Mouse (Mus musculus): Measurements from ENCODE around the gene Cdk6.
A peak's percentile ranks its signal among the peaks of the same experiment; 100 is the strongest.
"Not testable (repeated sequence)": the region's sequence is repeated elsewhere in the genome, so short reads cannot be mapped to it uniquely, and the experiment has no call there.

Gene Cdk6

DNA sequence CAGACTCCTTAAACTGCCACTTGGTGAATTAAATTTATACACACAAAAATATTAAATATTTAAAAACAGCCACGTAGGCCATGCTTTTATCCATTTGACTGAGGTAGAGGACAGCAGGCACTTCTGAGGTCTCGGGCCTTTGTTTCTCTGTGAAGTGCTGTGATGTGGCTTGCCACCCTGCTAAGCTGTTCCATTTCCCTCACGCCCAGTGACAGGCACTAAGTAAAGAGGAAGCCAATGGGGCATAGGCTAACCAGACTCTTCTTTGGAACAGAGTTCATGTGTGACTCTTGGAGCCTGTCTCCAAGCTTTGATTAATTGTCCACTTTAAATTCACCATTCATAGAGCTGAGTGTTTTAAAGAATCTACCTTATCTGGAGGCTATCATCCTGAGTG lies 79.5 kb downstream of the Cdk6 start:
- DNase-seq (ENCODE audit: low read depth, low spot score) = no peak

DNA sequence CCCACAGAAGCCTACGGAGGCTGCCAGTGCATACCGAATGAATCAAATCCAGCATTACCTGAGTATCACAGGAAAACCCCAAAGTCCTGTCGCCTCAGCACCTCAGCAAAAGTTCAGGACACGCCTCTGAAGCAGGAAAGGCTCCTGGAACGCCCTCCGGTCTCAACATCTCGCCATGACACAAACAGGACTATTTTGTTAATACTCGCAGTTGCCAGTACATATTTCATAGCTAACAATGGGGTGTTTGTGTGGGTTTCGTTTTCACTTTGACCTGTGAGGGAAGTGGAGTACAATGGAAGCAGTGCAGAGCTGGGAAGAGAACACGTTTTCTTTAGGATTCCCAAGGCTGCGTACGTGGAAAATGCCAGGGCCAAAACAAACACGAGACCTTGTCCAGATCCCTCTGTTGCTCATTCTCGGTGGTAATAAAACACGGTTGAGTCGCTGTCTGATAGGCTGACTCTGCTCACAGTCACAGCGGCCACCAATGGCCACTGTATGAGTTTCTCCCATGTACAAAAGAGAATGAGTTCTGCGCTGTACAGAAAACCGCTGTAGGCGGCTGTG lies 91.9 kb downstream of the Cdk6 start:
- peak; percentile 42 for DNase-seq (ENCODE audit: low read depth, low spot score)

DNA sequence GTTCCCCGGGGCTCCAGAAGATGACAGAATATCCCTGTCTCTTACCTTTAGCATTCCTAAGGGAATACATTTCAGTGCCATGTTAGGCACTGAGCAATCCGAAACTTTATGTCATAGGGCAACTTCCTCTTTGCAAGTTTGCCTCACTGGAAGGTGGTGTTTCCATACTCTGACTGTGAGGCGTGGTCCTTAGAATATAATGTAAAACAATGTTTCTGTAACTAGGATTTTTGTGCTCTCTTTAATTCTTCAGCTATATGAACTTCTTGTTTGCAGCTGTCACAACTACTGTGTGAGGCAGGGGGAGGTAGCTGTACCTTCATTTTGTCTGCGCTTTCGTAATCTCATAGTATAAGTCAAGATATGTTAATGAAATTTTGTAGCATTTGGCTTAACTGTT lies 92.8 kb downstream of the Cdk6 start:
- DNase-seq (ENCODE audit: low read depth, low spot score) = not testable (repeated sequence)

DNA sequence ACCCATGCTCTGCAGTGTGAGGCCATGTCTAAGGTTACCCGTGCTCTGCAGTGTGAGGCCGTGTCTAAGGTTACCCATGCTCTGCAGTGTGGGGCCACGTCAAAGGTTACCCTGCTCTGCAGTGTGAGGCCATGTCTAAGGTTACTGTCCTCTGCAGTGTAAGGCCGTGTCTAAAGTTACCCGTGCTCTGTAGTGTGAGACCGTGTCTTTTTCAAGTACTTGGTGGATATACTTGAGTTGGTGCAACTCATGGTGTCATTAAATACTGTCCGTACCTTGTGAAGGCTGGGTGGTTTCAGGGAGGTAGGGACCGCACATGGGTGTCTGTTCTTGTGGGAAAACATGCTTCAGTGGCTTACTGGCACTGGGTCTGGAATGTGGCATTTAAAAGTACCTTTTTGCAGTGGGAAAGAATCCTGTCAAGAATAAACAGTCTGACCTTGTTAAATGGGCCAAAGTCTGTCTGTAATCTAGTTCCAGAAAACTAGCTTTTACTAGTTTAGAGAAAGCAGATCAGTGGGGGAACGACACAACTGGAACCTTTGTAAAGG lies 97.2 kb downstream of the Cdk6 start:
- not testable (repeated sequence) for DNase-seq (ENCODE audit: low read depth, low spot score)

DNA sequence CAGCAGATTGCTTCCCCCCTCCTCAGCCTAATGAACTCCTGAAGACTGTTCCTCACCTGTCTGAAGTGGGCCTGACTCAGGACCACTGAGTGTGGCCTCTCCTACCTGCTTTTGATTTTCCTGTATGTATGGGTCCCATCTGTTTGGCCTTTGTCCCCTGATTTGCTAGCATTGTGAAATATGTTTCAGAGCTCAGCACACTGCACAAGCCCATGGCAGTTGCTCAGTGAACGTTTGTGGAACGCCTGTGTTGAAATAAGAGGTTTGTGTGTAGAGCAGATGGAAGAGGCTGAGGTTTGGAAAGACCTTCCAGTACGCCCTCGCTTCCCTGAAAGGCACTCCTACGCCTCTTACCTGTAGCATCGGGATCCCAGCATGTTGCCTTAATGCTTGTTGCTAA lies 98.1 kb downstream of the Cdk6 start:
- DNase-seq (ENCODE audit: low read depth, low spot score) = not testable (repeated sequence)

DNA sequence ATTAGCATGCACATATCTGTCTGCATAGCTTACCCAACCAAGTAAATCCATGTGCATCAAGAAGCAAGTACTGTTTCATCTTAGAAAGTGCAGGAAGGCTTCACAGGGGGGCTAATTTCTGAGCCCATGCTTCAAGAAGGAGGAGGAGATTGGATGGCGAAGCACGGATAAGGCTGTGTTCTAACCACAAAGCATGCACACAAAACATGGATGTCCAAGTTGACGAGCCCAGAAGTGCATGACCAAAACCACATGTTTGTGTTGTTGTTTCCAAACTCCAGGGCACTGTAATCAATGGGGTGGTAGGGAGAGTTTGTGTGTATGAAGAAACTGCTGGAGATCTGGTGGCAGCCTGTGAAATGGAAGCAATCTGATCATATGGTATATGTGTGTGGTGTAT lies 101.2 kb downstream of the Cdk6 start:
- DNase-seq (ENCODE audit: low read depth, low spot score) = not testable (repeated sequence)

DNA sequence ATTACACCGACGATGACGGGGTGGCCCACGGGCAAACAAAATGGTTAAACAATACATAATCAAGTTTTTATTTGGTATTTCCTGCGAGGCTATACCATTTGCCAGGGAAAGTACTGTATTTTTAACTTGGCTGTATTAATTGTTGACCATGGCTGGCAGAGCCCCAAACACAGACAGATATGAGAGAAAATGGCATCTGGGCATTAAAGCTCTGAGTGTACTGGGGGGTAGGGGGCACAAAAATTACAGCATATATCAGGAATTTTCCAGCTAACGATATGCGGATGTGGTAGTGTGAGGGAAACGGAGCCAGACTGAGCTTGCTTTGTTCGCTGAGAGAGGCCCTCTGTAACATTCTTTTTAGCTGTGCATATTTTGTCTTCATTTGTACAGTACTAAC lies 109.9 kb downstream of the Cdk6 start:
- not testable (repeated sequence) for DNase-seq (ENCODE audit: low read depth, low spot score)

DNA sequence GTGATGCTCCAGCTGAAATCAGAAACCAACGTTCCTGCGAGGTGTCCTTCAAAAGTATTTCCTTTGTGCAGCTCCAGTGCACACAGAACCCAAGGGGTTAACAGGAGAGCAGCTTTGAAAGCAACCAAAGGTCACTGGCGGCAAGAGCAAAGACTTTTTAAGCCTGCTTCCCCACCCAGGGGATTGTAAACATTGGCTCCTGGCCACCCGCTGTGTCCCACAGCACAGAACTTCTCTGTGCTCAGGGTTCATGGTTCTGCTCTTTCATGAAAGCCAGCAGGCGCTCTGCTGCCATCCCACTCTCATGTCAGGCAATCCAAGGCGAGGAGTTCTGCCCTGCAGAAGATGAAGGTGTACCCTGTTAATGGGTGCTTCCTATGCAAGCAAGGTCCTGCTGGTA lies 112.7 kb downstream of the Cdk6 start:
- not testable (repeated sequence) for DNase-seq (ENCODE audit: low read depth, low spot score)

DNA sequence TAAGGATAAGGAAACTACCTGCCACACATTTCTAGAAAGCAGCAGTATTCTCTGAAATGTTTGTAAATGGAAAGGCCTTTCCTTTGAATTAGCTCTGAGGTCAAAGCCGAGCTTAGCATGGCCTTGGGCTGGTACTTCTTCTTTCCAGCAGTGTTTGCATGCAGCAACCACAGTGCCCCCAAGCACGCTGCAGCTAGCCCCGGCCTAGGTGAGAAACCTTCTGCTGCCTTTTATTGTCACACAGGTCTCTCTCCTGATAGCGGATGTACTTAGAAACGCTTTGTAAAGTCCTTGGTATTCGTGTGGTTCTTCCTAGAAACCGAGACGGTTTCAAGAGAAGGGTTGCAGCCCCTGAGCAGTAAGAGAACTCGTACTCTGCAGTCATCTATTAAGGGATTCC lies 119.6 kb downstream of the Cdk6 start:
- no peak for DNase-seq (ENCODE audit: low read depth, low spot score)

DNA sequence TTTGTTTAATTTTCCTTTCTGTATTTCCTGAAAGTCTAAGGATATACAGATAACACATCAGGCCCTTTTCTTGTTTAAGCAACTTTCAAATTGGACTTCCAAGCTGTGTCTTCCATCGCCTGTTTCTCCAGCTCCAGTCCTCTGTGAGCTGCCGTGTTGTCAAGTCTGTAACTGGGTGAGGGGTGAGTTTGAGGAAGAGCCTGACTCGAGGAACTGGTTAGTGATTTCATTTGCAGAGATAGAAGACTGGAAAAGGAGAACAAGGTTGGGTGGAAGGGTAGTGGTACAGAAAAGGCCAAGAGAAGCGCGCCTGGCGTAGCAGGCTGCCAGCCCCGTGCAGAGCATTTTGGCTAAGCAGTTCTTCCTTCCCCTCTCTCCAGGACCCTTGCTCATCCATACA lies 120.1 kb downstream of the Cdk6 start:
- no peak for DNase-seq (ENCODE audit: low read depth, low spot score)

DNA sequence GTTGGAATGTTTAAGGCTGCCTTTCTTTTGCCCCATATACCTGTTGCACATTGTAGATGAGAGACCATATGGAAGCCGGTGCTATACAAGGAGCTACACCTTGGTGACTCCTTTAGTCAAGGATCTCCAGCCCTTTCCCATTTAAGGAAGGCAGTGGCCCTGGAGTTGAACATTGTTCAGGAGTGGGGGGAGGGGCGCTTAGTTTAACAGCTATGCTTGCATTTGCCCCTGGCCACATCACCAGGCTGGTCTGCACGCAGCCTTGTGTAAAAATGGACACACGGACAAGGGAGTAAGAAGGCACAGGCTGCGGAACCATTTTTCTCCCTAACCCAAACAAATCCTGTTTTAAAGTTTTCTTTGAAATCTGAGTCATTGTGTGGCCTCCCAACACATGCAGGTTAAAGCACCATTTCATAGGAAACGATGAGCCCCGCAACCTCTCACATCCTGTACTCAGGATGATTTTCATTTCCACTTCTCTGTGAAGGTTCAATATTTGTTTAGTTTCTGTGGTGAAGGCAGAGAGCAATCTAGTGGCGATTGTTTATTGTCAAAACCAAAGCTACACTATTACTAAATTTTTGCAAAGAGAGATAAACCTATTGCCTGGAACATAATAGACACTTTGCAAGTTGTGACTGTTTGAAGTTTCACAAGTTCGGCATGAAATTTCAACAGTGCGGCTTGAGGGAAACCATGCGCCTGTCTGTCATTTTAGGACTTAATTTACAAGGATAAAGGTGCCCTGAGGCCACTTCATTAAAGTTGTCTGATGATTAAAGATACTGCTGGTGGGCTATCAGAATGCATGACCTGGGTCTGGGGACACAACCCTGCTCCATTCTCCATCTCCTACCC lies 121.8 kb downstream of the Cdk6 start:
- DNase-seq (ENCODE audit: low read depth, low spot score) = no peak

DNA sequence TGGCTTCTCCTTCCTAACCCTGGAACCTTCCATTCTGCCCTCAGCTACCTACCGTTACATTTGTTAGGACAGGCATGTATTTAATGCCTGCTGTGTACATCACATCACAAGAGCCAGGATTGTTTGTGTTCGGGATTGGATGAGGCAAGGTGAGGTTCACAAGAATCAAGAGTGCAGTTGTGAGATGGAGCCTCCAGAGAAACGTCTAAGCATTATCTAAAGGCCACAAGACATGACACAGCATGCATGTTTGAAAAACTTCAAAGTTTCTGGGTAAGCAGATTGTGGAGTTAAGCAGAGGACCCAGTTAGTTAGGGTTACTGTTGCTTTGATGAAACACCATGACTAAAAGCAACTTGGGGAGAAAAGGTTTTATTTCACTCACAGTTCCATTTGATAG lies 122.5 kb downstream of the Cdk6 start:
- no peak for DNase-seq (ENCODE audit: low read depth, low spot score)

DNA sequence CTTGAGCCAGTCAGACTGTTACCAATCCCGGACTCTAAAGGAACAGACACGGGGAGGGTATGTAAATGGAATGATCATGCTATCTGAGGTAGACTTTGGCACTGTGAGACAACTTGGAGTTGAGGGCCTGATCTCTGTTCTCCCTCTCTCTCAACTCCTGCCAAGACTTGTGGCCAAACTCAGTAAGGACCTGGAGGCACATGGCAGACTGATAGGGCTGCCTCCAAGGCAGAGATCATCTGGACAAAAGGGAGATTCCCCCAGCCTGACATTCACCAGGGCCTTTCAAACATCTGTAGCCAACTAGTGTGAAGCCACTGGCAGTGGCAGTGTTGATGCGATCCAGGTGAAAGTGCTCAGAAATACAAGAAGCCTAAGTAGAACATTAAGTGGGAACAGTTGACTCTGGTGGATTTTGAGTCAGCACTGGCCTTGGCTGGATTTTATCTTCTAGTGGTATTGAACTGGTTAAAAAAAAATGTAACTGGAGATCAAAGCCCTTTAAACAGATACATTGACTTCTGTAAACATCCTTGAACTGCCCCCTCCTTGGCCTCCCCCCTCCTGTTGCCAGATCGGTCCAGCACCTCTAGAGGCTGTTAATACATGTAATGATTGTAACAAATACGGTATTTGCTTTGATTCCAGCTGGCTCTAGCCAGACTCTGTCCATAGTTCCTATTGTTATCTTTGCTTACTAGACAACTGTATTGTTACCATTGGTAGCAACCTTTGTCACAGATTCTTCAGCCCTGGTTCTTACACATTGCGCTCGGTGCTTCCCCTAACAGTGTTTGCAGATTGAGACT lies 125.0 kb downstream of the Cdk6 start:
- DNase-seq (ENCODE audit: low read depth, low spot score) = peak; percentile 27

DNA sequence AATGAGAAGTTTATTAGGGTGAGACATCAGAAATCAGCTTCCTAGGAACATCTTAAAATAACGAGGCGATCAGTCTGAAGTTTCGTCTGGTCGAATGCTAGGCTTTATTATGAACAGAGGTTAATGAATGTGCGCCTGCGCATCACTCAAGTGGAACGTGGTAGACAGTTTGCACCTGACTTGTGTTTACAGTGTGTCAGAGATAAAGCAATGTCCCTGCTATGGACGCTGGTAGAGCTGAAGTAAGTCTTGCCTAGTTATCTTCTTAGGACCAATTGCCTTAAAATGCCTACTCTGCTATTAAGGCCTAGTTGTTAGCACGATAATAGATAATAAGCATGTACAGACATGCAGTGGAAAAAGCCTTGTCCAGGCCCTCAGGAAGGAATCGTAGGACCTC lies 129.6 kb downstream of the Cdk6 start:
- DNase-seq (ENCODE audit: low read depth, low spot score) = no peak

DNA sequence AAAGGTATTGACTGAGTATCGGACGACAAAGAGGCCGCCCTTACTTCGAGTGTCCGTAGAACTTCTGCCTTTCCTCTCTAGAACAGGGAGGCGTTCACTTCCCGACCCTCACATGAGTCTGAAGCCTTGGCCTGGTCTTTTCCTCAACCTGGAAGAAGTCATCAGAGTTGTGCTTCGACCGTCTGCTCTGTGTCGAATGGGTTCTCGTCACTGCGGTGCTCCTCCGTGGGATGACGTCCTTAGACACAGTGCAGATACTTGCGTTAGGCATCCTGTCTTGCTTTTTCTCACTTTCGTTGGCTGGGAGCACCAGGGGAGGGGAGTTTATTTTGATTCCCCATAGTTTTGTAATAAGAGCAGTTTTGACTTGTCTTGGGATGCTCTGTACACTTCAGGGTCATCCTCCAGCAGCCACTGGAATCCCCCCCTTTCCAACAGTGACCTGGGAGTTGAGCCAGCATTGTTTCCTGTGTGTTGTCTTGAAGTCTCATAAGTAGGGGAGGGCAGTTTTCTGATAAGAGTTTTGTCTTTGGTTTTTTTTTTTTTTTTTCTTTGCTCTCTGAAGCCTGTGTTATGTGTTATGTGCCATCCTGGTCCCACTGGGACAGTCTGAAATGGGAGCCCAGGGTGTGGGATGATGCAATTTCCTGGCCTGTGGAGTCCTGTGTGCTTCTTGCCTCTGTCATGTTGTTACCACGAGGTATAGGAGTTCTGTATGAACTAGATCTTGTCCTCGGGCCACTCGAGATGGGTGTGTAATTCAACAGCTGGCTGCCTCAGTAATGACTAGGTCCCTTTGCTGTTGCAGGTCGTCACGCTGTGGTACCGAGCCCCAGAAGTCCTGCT lies 131.2 kb downstream of the Cdk6 start:
- peak; percentile 23 for DNase-seq (ENCODE audit: low read depth, low spot score)

DNA sequence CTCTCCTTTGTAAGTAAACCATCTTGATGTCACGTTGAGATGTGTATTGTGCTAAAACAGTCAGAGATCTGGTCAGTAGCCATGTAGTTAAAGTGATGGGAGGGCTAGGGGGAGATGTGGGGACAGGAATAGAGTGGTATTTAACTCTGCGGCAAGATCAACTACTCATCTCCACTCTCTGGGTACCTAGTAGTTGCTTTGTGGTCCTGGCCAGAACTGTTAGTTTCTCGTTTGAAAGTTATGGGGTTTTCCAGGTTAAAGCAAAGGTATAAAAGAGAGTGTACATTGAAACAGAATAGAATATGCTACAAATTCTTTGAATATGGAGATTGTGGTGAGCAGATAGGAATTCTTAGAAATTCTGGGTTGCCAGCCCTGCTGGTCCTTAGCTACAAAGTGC lies 136.4 kb downstream of the Cdk6 start:
- no peak for DNase-seq (ENCODE audit: low read depth, low spot score)

DNA sequence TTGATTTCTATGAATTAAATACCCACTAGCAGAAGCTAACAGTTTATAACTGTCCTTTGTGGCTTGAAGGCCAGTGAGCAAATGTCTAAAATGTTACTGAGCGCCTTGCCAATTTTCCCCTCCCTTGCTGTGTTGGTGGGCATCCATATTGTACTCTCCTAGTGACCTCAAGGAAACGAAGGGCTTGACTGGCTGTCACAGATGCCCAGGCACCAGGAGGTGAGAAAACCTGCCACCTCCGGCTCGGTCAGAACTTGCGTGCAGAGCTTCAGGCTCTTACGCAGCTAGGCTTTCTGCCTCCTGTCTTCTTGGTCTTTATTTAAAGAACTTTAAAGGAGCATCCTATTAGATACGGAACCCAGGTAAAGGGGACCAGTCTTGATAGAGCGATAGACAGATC lies 136.9 kb downstream of the Cdk6 start:
- no peak for DNase-seq (ENCODE audit: low read depth, low spot score)

DNA sequence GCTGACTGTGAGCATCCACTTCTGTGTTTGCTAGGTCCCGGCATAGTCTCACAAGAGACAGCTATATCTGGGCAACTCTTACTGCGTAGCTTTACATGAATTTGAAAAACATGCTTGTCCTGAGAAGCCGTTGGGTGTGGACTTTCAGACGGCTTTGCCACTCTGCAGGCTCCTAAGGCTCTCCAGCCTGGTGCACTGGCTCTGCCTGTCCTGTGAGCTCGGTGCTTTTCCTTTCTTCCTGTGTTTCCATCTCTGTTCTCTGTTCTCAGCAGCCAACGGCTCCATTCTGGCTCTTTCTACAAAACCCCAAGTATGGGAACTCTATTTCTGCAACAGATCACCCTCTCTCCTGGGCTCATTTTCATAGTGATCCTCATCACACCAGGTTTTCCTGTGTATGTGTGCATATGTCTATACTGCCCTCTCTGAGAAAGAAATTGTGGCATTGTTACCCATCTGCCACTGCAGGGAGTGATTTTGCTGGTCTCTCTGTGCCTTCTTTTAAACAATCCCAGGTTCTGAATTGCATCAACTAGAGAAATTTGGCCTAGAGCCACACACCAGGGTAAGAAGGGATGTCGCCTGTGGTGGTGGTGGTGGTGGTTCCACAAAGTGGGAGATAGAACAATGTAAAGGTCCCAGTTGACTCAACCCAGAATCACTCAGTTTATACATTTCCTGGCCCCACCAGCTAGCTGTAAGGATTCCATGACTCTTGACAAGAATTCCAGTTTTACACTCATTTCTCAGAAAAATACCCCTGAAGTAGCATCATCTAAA lies 137.9 kb downstream of the Cdk6 start:
- DNase-seq (ENCODE audit: low read depth, low spot score) = no peak

DNA sequence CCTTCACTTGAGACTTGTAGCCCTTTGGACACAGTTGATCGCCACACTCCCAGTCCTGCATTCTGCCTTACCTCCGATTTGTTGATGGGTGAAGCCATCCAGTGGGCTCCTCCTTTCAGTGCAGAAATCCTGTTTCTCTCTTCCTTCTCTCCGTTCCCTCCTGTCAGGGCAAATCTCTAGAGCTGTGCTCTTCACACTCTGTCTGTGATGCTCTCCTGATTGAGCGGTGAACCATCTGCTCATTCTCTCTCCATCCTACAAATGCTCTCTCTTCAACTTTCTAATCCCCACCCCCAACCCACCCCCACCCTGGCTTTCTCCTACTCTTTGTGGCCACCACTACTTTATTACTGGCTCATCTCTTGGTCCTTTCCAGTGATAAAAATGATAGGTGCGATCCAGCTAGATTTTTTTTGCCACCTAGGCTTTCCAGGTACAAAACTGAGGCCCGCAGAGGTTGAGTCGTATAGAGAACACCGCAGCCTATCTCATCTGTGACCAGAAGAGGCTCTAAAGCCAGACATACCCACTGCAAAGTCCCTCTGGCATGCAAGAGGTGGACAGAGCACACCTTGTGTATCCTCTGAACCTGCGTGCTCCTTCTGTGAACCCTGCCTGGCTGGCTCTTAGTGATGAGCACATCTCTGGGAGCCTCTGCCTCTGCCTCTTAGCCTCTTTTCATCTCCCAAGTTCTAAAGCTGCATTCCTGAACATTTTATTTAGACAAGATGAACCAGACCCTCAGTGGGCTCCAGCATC lies 139.5 kb downstream of the Cdk6 start:
- DNase-seq (ENCODE audit: low read depth, low spot score) = no peak

DNA sequence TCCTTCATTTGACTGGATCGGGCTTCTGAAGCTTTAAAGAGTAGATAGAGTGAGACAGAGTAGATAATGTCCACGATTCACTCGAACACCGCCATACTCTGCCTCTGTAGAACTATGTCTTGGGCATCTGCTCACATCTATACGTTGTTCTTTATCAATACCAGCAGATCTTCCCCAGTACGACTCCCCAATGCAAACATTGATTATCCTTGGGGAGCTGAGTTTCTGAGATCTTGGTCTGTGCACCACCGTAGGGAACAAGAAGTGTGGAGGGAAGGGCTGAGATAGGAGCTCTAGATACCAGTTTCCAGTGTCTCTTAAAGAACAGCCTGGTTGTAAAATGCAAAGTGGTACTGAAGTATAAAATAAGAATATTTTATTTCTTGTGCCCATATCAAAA lies 141.2 kb downstream of the Cdk6 start:
- DNase-seq (ENCODE audit: low read depth, low spot score) = no peak
